Mouse (Mus musculus): ENCODE measurements around the gene Cd5l.
A peak's percentile ranks its signal among the peaks of the same experiment; 100 is the strongest.
"Not testable (repeated sequence)": the region's sequence is repeated elsewhere in the genome, so short reads cannot be mapped to it uniquely, and the experiment has no call there.

The Cd5l gene

GRCm38 (mm10) chr3:87357581-87357980 lies at the start of gene Cd5l:
Gene Cd5l (plus strand): TSS chr3:87357881.
- no peak for DNase-seq (ENCODE audit: low read depth, low spot score)

- no peak for DNase-seq (ENCODE audit: low read depth, low spot score)
Observed at GRCm38 (mm10) chr3:87309922-87310321, 47.8 kb upstream of the Cd5l start.

- no peak for DNase-seq (ENCODE audit: low read depth, low spot score)
Observed at GRCm38 (mm10) chr3:87322557-87322956, 35.1 kb upstream of the Cd5l start.

- peak; percentile 13 for DNase-seq (ENCODE audit: low read depth, low spot score)
Observed at GRCm38 (mm10) chr3:87323778-87324177, 33.9 kb upstream of the Cd5l start.

- DNase-seq (ENCODE audit: low read depth, low spot score): no peak
Observed at GRCm38 (mm10) chr3:87337899-87338298, 19.8 kb upstream of the Cd5l start.

- DNase-seq (ENCODE audit: low read depth, low spot score): not testable (repeated sequence)
Observed at GRCm38 (mm10) chr3:87350992-87351391, 6.7 kb upstream of the Cd5l start.

GRCm38 (mm10) chr3:87359215-87359614 lies 1.5 kb downstream of the Cd5l start:
- no peak for DNase-seq (ENCODE audit: low read depth, low spot score)

- no peak for DNase-seq (ENCODE audit: low read depth, low spot score)
Observed at GRCm38 (mm10) chr3:87360466-87360865, 2.8 kb downstream of the Cd5l start.

- DNase-seq (ENCODE audit: low read depth, low spot score): no peak
Observed at GRCm38 (mm10) chr3:87365691-87366090, 8.0 kb downstream of the Cd5l start.

GRCm38 (mm10) chr3:87367511-87367910 lies 9.8 kb downstream of the Cd5l start:
- DNase-seq (ENCODE audit: low read depth, low spot score): no peak

- DNase-seq (ENCODE audit: low read depth, low spot score): no peak
Observed at GRCm38 (mm10) chr3:87369181-87369580, 11.5 kb downstream of the Cd5l start.

- no peak for DNase-seq (ENCODE audit: low read depth, low spot score)
Observed at GRCm38 (mm10) chr3:87376195-87377165, 18.8 kb downstream of the Cd5l start, which contains the start of gene Fcrl1. Gene Fcrl1 (plus strand): TSS chr3:87376387.

- no peak for DNase-seq (ENCODE audit: low read depth, low spot score)
Observed at GRCm38 (mm10) chr3:87377228-87377627, 19.5 kb downstream of the Cd5l start.

- no peak for DNase-seq (ENCODE audit: low read depth, low spot score)
Observed at GRCm38 (mm10) chr3:87377719-87378118, 20.0 kb downstream of the Cd5l start.

- DNase-seq (ENCODE audit: low read depth, low spot score): not testable (repeated sequence)
Observed at GRCm38 (mm10) chr3:87379641-87380315, 22.1 kb downstream of the Cd5l start.

GRCm38 (mm10) chr3:87381806-87382712 lies 24.4 kb downstream of the Cd5l start:
- DNase-seq (ENCODE audit: low read depth, low spot score): no peak

GRCm38 (mm10) chr3:87383308-87383707 lies 25.6 kb downstream of the Cd5l start:
- DNase-seq (ENCODE audit: low read depth, low spot score): no peak

GRCm38 (mm10) chr3:87385105-87385504 lies 27.4 kb downstream of the Cd5l start:
- DNase-seq (ENCODE audit: low read depth, low spot score): no peak

- DNase-seq (ENCODE audit: low read depth, low spot score): no peak
Observed at GRCm38 (mm10) chr3:87390935-87391334, 33.3 kb downstream of the Cd5l start.

- no peak for DNase-seq (ENCODE audit: low read depth, low spot score)
Observed at GRCm38 (mm10) chr3:87398809-87399208, 41.1 kb downstream of the Cd5l start.

GRCm38 (mm10) chr3:87399906-87400305 lies 42.2 kb downstream of the Cd5l start:
- DNase-seq (ENCODE audit: low read depth, low spot score): no peak

GRCm38 (mm10) chr3:87401321-87401720 lies 43.6 kb downstream of the Cd5l start:
- DNase-seq (ENCODE audit: low read depth, low spot score): no peak

Measured in retina, postnatal 7 days (tissue).